Mouse (Mus musculus) G1E (cell line): ENCODE results near the gene Rapgef2. TPM values are rescaled to one million over a fixed set of nuclear protein-coding genes. Genes with fewer than 3 reads are reported as not detected.

Experiments used
- ATAC-seq: 2 replicates; pipeline ENCODE4 v1.8.0; 2016; ENCODE audit warnings: mild to moderate bottlenecking; ENCODE audit not compliant: insufficient number of reproducible peaks, poor library complexity, low FRiP score, severe bottlenecking; ENCODE audit errors: extremely low read depth
- DNase-seq: peaks from one replicate; pipeline ENCODE4 v3.0.0; 2012; ENCODE audit warnings: low spot score
- H3K27me3 ChIP-seq: 2 replicates; pipeline ENCODE4 v1.6.1; 2012; ENCODE audit warnings: mild to moderate bottlenecking, low read length, inconsistent platforms; ENCODE audit not compliant: insufficient read depth
- H3K36me3 ChIP-seq: replicated peaks from 2 replicates; pipeline ENCODE3; 2012; ENCODE audit warnings: mild to moderate bottlenecking, inconsistent platforms
- H3K4me1 ChIP-seq: 2 replicates; pipeline ENCODE4 v1.6.1; 2012; ENCODE audit warnings: low read depth, low read length, inconsistent platforms, mixed read lengths; ENCODE audit not compliant: insufficient read depth
- H3K4me3 ChIP-seq: 2 replicates; pipeline ENCODE4 v1.5.1; 2012; ENCODE audit warnings: low read depth, mild to moderate bottlenecking, inconsistent platforms, low read length, moderate library complexity, mixed read lengths
- H3K9me3 ChIP-seq: replicated peaks from 2 replicates; pipeline ENCODE4 v1.6.1; 2012; ENCODE audit warnings: inconsistent platforms
- CTCF ChIP-seq: IDR thresholded peaks from 2 replicates; pipeline ENCODE4 v1.5.1; 2012; ENCODE audit warnings: low read depth, low read length, inconsistent platforms, mixed read lengths
- GATA1 ChIP-seq: IDR thresholded peaks from 2 replicates; pipeline ENCODE4 v1.6.1; 2012; ENCODE audit warnings: borderline replicate concordance, low read length, inconsistent platforms, mixed read lengths
- GATA2 ChIP-seq: IDR thresholded peaks from 2 replicates; pipeline ENCODE4 v1.6.1; 2012; ENCODE audit warnings: low read depth, low read length, inconsistent platforms, borderline replicate concordance
- POLR2AphosphoS5 ChIP-seq: IDR thresholded peaks from 2 replicates; pipeline ENCODE4 v1.6.1; 2012; ENCODE audit warnings: low read depth, low read length, inconsistent platforms; ENCODE audit not compliant: insufficient replicate concordance
- TAL1 ChIP-seq: conservative IDR thresholded peaks from 2 replicates; pipeline ENCODE4 v1.6.1; 2012; ENCODE audit warnings: low read depth, low read length, inconsistent platforms, mixed read lengths
- polyA plus RNA-seq: library from polyadenylated mRNA; stranded (reverse); fragments of >175 nt; gene quantifications from 2 replicates; pipeline ENCODE4 v1.2.3, GENCODE M21; 2012
- total RNA-seq, 2 experiments: library from RNA; stranded (forward) in 1 of 2; stranded (reverse) in 1 of 2; fragments of 200-1000 nt in 1 of 2; fragments of >200 nt in 1 of 2; fragmentation: Nextera tagmentation in 1 of 2; gene quantifications; 2 replicates each; pipeline ENCODE4 v1.2.3; 2014 to 2017

Gene Rapgef2
- total and polyA plus RNA-seq, 3 experiments: 2.9 to 22.1 (median 18.7) TPM

GRCm38 (mm10) chr3:79218566-79219051, 67.7 kb downstream of the Rapgef2 start:
- Histone ChIP-seq H3K9me3 (no peaks in the 10 kb centered on the region), H3K4me3 (no peak overlapping the region), H3K36me3 (no peaks in the 10 kb centered on the region), H3K4me1 (peaks cover 32% of the 10 kb centered on the region), H3K27me3 (no peaks in the 10 kb centered on the region; the same call in 1 of the 2 replicates)
- DNase-seq (no peak), ATAC-seq (no peak)
- TF ChIP-seq GATA1: no peak
- no peak for TF ChIP-seq GATA2
- no peak for TF ChIP-seq POLR2AphosphoS5
- no peak for TF ChIP-seq CTCF
- TF ChIP-seq TAL1: no peak

GRCm38 (mm10) chr3:79210243-79210642, 76.1 kb downstream of the Rapgef2 start:
- Histone ChIP-seq H3K4me3 (no peak overlapping the region), H3K27me3 (no peaks in the 10 kb centered on the region), H3K9me3 (no peaks in the 10 kb centered on the region), H3K4me1 (peaks cover 11% of the 10 kb centered on the region; the same call in 1 of the 2 replicates), H3K36me3 (peaks cover 23% of the 10 kb centered on the region)
- TF ChIP-seq GATA2: no peak
- no peak for TF ChIP-seq POLR2AphosphoS5
- no peak for TF ChIP-seq TAL1
- no peak for TF ChIP-seq GATA1
- TF ChIP-seq CTCF: no peak
- DNase-seq: no peak
- no peak for ATAC-seq

GRCm38 (mm10) chr3:79207216-79207615, 79.1 kb downstream of the Rapgef2 start:
- no peaks in the 10 kb centered on the region for H3K9me3 ChIP-seq
- TF ChIP-seq POLR2AphosphoS5 (no peak), CTCF (no peak), TAL1 (no peak), GATA2 (no peak)
- peaks cover 32% of the 10 kb centered on the region for H3K4me1 ChIP-seq
- no peak overlapping the region for H3K4me3 ChIP-seq
- ATAC-seq (no peak), DNase-seq (no peak)
- H3K36me3 ChIP-seq: peaks cover 20% of the 10 kb centered on the region
- H3K27me3 ChIP-seq: no peaks in the 10 kb centered on the region

DNA sequence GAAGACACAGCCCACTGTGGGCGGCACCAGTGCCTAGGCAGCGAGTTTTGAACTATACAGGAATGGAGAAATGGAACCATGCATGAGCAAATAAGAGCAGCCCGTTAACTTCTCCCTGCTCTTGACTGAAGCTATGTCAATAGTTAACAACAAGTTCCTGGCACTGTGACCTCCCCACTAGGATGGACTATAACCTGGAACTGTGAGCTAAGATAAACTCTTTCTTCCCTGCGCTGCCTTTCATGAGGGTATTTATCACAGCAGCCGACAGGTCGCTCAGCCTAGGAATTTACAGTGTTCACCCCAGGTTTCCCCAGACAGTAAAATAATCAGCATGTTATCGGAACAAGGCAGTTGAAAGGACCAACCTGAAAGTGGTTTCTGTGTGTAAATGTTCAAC, 79.8 kb downstream of the Rapgef2 start:
- Histone ChIP-seq H3K4me1 (peaks cover 32% of the 10 kb centered on the region), H3K36me3 (peaks cover 20% of the 10 kb centered on the region), H3K4me3 (no peak overlapping the region), H3K9me3 (no peaks in the 10 kb centered on the region), H3K27me3 (no peaks in the 10 kb centered on the region)
- ATAC-seq (no peak), DNase-seq (no peak)
- TF ChIP-seq GATA1 (no peak), POLR2AphosphoS5 (no peak), CTCF (no peak), TAL1 (no peak), GATA2 (no peak)

DNA sequence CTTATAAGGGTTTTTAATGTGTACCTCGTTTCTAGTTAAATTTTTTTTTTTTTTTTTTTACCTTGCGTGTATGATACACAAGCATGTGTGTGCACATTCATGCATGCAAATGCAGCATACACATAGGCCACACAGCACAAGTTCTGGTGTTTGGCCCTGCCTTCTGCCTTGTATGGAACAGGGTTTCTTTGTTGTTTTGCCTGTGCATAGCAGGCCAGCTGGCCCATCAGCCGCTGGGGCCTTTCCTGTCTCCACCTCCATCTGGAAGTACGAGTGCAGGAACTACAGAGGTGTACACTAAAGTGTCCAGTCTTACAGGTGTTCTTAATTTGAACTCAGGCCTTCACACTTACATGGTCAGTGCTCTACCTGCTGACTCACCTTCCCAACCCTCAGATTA, 80.3 kb downstream of the Rapgef2 start:
- Histone ChIP-seq H3K36me3 (peaks cover 20% of the 10 kb centered on the region), H3K9me3 (no peaks in the 10 kb centered on the region), H3K4me1 (peaks cover 32% of the 10 kb centered on the region), H3K27me3 (no peaks in the 10 kb centered on the region), H3K4me3 (no peak overlapping the region)
- TF ChIP-seq TAL1 (no peak), POLR2AphosphoS5 (no peak), GATA1 (no peak), GATA2 (no peak), CTCF (no peak)
- ATAC-seq (no peak), DNase-seq (no peak)

DNA sequence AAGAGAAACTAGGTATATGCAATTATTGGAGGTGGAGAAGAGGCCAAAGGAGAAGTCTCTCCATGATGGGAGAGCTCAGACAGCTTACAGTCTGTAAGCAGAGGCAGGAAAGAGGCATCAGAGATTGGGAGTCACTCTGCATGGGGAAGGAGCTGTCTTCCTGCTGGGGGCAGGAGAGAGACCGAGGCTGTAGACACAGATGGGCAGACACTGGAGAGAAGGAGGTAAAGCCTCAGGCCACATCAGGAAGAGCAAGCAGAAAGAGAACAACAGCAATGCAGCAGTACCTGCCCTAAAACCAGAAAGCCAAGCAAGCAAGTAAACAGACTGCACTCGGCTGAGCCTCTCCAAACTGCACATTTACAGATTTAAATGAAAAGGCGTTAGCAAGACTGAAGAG, 81.2 kb downstream of the Rapgef2 start:
- ATAC-seq (no peak), DNase-seq (no peak)
- H3K4me1 ChIP-seq: peaks cover 27% of the 10 kb centered on the region
- no peak overlapping the region for H3K4me3 ChIP-seq
- no peaks in the 10 kb centered on the region for H3K27me3 ChIP-seq
- TF ChIP-seq GATA1 (no peak), TAL1 (no peak), CTCF (no peak), GATA2 (no peak), POLR2AphosphoS5 (no peak)
- no peaks in the 10 kb centered on the region for H3K9me3 ChIP-seq
- H3K36me3 ChIP-seq: peaks cover 22% of the 10 kb centered on the region
